Mouse (Mus musculus) frontal cortex, adult (tissue): ENCODE results near the gene Nectin4.
A peak's percentile ranks its signal among the peaks of the same experiment; 100 is the strongest.

Experiments
- ATAC-seq: cut with Nextera tagmentation; 2 replicates; pipeline ENCODE4 v1.9.2; 2017; ENCODE audit warnings: mild to moderate bottlenecking, moderate library complexity, mixed read lengths; ENCODE audit not compliant: low TSS enrichment

Nectin4 gene

DNA sequence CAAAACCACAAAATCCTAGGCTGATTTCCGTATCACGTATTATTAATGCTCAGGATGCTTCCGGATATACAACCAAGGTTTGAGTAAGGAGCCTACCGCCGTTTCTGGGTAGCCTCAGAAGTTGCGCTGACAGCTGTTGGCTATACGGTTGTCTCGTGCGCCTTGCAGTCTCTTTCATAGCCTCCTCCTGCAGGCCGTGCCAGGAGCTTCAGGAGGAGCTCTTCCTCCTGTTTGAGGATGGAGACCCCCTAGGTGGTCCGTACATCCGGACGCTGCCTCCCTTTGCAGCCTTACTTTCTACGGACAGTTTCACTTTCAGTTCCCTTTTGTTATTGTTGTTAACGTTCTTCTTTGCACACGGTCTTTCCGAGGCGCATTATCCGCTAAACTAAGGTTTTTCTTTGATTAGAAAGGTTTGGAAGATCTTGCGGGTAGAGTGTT, 42.1 kb downstream of the Nectin4 start:
- peak; percentile 35 for ATAC-seq

GRCm38 (mm10) chr1:171412446-171412845, 42.5 kb downstream of the Nectin4 start:
- ATAC-seq: peak; percentile 28; the same call in 1 of the 2 replicates

- no peak for ATAC-seq
Observed at GRCm38 (mm10) chr1:171413608-171414007, 43.7 kb downstream of the Nectin4 start.

DNA sequence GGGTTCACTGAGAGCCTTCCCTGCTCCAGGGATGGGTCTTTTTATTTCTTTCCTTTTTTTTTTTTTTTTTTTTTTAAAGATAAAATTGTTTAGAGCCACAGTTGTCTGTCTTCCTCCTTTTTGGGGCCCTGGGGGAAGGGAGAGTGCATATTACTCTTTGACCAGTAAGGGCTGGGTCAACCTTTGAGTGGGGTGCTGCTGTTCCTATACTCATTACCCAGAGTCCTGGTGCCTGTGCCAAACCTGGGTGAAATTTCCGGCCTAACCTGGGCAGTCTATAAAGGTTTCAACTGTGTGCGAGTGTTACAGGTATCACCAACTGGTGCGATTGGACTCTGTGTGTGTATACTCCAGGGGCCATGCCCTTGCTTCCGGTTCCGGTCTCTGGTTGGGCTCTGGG, 48.8 kb downstream of the Nectin4 start, which contains the start of gene Tstd1:
Gene Tstd1 (plus strand): TSS at position 213 of the 400 bp plus-strand sequence.
- ATAC-seq: no peak

DNA sequence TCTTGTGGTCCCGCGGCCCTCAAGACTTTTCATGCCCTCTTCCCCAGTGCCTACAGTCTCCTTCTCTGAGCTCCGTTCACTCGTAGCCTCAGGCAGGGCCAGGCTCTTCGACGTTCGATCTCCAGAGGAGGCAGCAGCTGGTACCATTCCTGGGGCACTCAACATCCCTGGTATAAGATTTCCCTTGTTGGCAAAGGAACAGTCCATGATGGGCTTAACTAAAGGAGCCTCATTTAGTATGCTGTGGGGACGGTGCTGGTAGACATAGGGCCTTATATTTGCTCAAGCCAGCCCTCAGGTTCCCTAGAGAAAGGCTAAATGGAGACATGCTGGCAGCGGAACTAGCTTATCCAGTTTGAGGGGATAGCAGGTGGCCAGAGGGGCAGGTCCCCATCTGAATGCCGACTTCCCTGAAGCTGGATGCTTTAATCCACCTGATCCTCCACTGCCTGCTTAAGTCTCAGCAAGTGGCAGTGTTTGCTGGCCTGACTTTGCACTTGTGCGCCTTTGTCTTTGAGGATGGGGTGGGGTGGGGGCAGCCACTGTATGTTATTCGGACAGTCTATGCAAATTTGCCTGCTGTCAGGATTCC, 49.5 kb downstream of the Nectin4 start:
- ATAC-seq: no peak

DNA sequence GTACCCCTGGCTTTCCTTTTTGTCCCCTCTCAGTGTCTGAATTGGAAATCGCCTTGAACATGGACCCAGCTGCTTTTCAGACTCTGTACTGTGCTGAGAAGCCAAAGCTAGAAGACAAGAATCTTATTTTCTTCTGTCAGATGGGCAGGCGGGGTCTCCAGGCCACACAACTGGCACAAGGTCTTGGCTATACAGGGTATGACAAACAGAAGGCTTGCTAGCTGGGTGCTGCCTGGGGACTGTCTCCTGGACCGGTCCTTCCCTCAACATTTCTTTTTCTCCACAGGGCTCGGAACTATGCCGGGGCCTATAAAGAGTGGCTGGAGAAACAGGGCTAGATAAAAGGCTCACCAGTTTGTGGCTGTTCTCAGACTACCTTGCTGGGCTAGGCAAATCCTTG, 50.0 kb downstream of the Nectin4 start:
- no peak for ATAC-seq

GRCm38 (mm10) chr1:171422504-171423095, 52.7 kb downstream of the Nectin4 start:
- no peak for ATAC-seq

DNA sequence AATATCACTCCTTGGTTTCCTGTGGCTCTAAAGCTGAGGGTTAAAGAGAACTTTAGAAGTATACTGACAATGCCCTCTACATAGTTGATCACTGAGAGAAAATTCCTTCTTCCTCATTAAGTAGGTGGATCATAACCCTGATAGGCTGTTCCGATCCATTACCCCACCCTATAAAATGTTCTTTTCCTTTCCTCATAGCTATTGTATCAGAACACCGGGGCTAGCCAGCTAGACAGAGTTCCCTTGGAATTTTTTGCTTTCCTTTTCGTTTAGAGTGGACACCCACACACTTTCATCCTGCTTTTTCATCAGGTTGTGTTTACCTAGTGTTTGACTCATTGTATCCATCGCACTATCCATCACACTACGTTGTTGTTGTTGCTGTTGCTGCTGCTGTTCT, 54.7 kb downstream of the Nectin4 start:
- ATAC-seq: no peak

DNA sequence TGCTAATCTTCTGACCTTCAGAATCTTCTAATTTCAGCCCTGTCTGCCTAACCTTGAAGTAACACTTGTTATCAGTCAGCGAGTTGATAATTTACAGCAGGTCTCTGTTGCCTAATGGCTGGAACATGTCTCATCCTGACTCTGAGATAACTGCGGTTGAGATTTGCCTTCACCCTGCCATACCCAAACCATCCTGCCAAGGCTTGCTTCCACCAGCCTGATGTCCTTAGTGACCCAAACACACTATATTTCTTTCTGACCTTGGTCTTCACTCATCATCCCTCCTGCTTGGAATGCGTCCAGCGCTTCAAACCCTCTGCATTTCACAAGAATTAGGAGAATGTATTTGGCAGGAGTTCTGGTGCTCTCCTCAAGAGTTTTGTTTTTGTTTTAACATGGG, 55.2 kb downstream of the Nectin4 start:
- no peak for ATAC-seq

GRCm38 (mm10) chr1:171432158-171432557, 62.3 kb downstream of the Nectin4 start:
- no peak for ATAC-seq

GRCm38 (mm10) chr1:171435288-171435814, 65.5 kb downstream of the Nectin4 start:
- no peak for ATAC-seq

GRCm38 (mm10) chr1:171435974-171436373, 66.1 kb downstream of the Nectin4 start:
- ATAC-seq: no peak

- ATAC-seq: peak; percentile 38; the same call in 1 of the 2 replicates
Observed at GRCm38 (mm10) chr1:171437264-171438013, 67.5 kb downstream of the Nectin4 start, which contains the start of gene F11r. TSS of gene F11r (plus strand) at chr1:171437535.
